Mouse (Mus musculus) MEL (cell line): Measurements from ENCODE around the gene Fkbp15.

ENCODE experiments used
- E2F4 ChIP-seq: IDR thresholded peaks from 2 replicates; pipeline ENCODE4 v1.6.1; 2011; ENCODE audit warnings: low read depth, low read length, improper control_type of control experiment, borderline replicate concordance
- POLR2A ChIP-seq, 2 experiments: IDR thresholded peaks; 2 replicates each; pipeline ENCODE4 v1.6.1; 2011 to 2012; ENCODE audit warnings: low read length in 2 of 2, mild to moderate bottlenecking in 2 of 2, control low read depth in 1 of 2, improper control_type of control experiment in 1 of 2, low read depth in 1 of 2, moderate library complexity in 1 of 2; ENCODE audit not compliant: control insufficient read depth in 1 of 2, insufficient read depth in 1 of 2, poor library complexity in 1 of 2
- POLR2AphosphoS2 ChIP-seq: IDR thresholded peaks from 2 replicates; pipeline ENCODE4 v1.6.1; 2011; ENCODE audit warnings: low read length, improper control_type of control experiment
- TAL1 ChIP-seq: IDR thresholded peaks from 2 replicates; pipeline ENCODE4 v1.6.1; 2012; ENCODE audit warnings: mild to moderate bottlenecking, inconsistent platforms, low read length, moderate library complexity, mixed read lengths
- ZNF384 ChIP-seq: IDR thresholded peaks from 2 replicates; pipeline ENCODE4 v1.6.1; 2012; ENCODE audit warnings: low read depth, mild to moderate bottlenecking, inconsistent platforms, low read length, improper control_type of control experiment

- TF ChIP-seq POLR2AphosphoS2 (no peak), TAL1 (no peak), E2F4 (no peak), POLR2A (IDR thresholded peaks at IDR 0.05; ENCODE audit: control insufficient read depth in 1 of 2, insufficient read depth in 1 of 2, low read depth in 1 of 2, low read length in 2 of 2, poor library complexity in 1 of 2) (no peak), ZNF384 (no peak)
Measured at GRCm38 (mm10) chr4:62383752-62384151, 23.4 kb upstream of the Fkbp15 start.
